Comparison of ENCODE assay signal across 23 mouse cellular contexts in genomic region chr16:87245441-87245840, GRCm38 (mm10).
DNase-seq lines count a peak whose midpoint lies in the region; ATAC-seq and TF ChIP-seq lines count a peak whose summit lies in the region.
"Had no signal": no experiment of that assay in that cellular context is flagged by ENCODE, and none has a peak within 500 bp of the region (broad histone marks: within the 10 kb centered on the region; RNA-seq: fewer than 3 reads in every experiment).

No protein-coding gene starts in this region.

- no peaks in the 10 kb centered on the region for H3K27me3 ChIP-seq in heart, embryonic 13.5 days (replicated peaks)
- H3K27me3 ChIP-seq in kidney, embryonic 15.5 days = no peaks in the 10 kb centered on the region
- H3K27me3 ChIP-seq in kidney, embryonic 14.5 days (ENCODE audit: control insufficient read depth, insufficient read depth, low read length) = no peaks in the 10 kb centered on the region
- H3K27me3 ChIP-seq: embryonic facial prominence, embryonic 12.5 days; forebrain, embryonic 12.5 days; forebrain, embryonic 15.5 days had no signal

- DNase-seq in cerebellum, adult 9-11 months = no peak
- DNase-seq in gastrocnemius, adult 2 months = no peak
- no peak for DNase-seq in gastrocnemius, adult 8-10 months (ENCODE audit: low spot score in 2 of 2)
- DNase-seq in heart, postnatal 14 days = no peak
- DNase-seq: adrenal gland, adult 8-10 months; adrenal gland, postnatal 25 days; cerebellum, adult 18-20 months; gastrocnemius, postnatal 14 days; heart, postnatal 10 days; heart, postnatal 4 days; kidney, adult 18-20 months had no signal

- H3K4me3 ChIP-seq in gastrocnemius, adult 2 months = no peak overlapping the region
- H3K4me3 ChIP-seq in heart, embryonic 13.5 days = no peak overlapping the region
- no peak overlapping the region for H3K4me3 ChIP-seq in kidney, embryonic 15.5 days (replicated peaks)
- no peak overlapping the region for H3K4me3 ChIP-seq in kidney, embryonic 14.5 days (ENCODE audit: low read length)
- H3K4me3 ChIP-seq: embryonic facial prominence, embryonic 12.5 days; erythroblast, embryonic 14.5 days; forebrain, embryonic 12.5 days; forebrain, embryonic 15.5 days had no signal

- H3K4me1 ChIP-seq in heart, embryonic 13.5 days = peaks cover 23% of the 10 kb centered on the region
- peaks cover 23% of the 10 kb centered on the region for H3K4me1 ChIP-seq in kidney, embryonic 15.5 days
- H3K4me1 ChIP-seq in kidney, embryonic 14.5 days (ENCODE audit: control insufficient read depth, insufficient read depth, low read length) = 0 out of 2 replicates have a peak, but pooled peaks cover 3% of the 10 kb centered on the region
- H3K4me1 ChIP-seq: forebrain, embryonic 12.5 days; forebrain, embryonic 15.5 days had no signal

- no peak overlapping the region for H3K4me2 ChIP-seq in heart, embryonic 13.5 days
- no peak overlapping the region for H3K4me2 ChIP-seq in kidney, embryonic 15.5 days
- H3K4me2 ChIP-seq in kidney, embryonic 14.5 days (replicated peaks; ENCODE audit: low read depth, low read length) = no peak overlapping the region
- H3K4me2 ChIP-seq: forebrain, embryonic 12.5 days; forebrain, embryonic 15.5 days had no signal

- no peak for TF ChIP-seq CTCF in gastrocnemius, adult 2 months (IDR thresholded peaks at IDR 0.05)

- H3K36me3 ChIP-seq in heart, embryonic 13.5 days = no peaks in the 10 kb centered on the region
- no peaks in the 10 kb centered on the region for H3K36me3 ChIP-seq in kidney, embryonic 15.5 days
- no peaks in the 10 kb centered on the region for H3K36me3 ChIP-seq in kidney, embryonic 14.5 days (ENCODE audit: control insufficient read depth, insufficient read depth, low read length)
- H3K36me3 ChIP-seq: embryonic facial prominence, embryonic 12.5 days; forebrain, embryonic 12.5 days; forebrain, embryonic 15.5 days had no signal

- no peak overlapping the region for H3K9ac ChIP-seq in heart, embryonic 13.5 days
- no peak overlapping the region for H3K9ac ChIP-seq in kidney, embryonic 15.5 days
- no peak overlapping the region for H3K9ac ChIP-seq in kidney, embryonic 14.5 days (ENCODE audit: low read depth, low read length)
- H3K9ac ChIP-seq: embryonic facial prominence, embryonic 12.5 days; forebrain, embryonic 12.5 days; forebrain, embryonic 15.5 days; hindbrain, embryonic 14.5 days had no signal

- 0 out of 2 replicates have a peak, but pooled peaks have one; percentile 28 for ATAC-seq in cerebellum, adult (ENCODE audit: insufficient number of reproducible peaks, low FRiP score, low TSS enrichment)
- no peak for ATAC-seq in heart, embryonic 13.5 days (ENCODE audit: extremely low read depth, insufficient number of reproducible peaks, low FRiP score, low TSS enrichment)
- no peak for ATAC-seq in kidney, embryonic 15.5 days (replicated peaks; ENCODE audit: low FRiP score)
- ATAC-seq in kidney, embryonic 14.5 days (ENCODE audit: low FRiP score, low TSS enrichment) = no peak
- ATAC-seq: activated CD4-positive, CD25-positive, alpha-beta regulatory T cell, adult 4 months; forebrain, embryonic 15.5 days; inflammation-experienced regulatory T-cells, adult 6 months had no signal

- peak overlapping the region; percentile 6; the same call in 1 of the 2 replicates for H3K27ac ChIP-seq in gastrocnemius, adult 2 months
- H3K27ac ChIP-seq in heart, embryonic 13.5 days (replicated peaks) = peak overlapping the region; percentile 84
- H3K27ac ChIP-seq in kidney, embryonic 15.5 days = 0 out of 2 replicates have a peak overlapping the region, but pooled peaks have one; percentile 9
- H3K27ac ChIP-seq in kidney, embryonic 14.5 days (ENCODE audit: low read depth, low read length) = no peak overlapping the region
- H3K27ac ChIP-seq: embryonic facial prominence, embryonic 12.5 days; forebrain, embryonic 12.5 days; forebrain, embryonic 15.5 days; hindbrain, embryonic 14.5 days; hindbrain, postnatal 0 days had no signal

- intact Hi-C loops in gastrocnemius, adult 2 months (cut with DNase I) = loop anchor here (2.0 kb wide), 2 partner anchors 363 to 597 kb away; no protein-coding TSS in a partner anchor
- intact Hi-C loops in heart, postnatal 14 days (cut with DNase I) = loop anchor here (5.0 to 10.0 kb wide), 4 partner anchors 147 to 1351 kb away; no protein-coding TSS in a partner anchor

- no peaks in the 10 kb centered on the region for H3K9me3 ChIP-seq in heart, embryonic 13.5 days
- H3K9me3 ChIP-seq in kidney, embryonic 15.5 days (replicated peaks) = no peaks in the 10 kb centered on the region
- no peaks in the 10 kb centered on the region for H3K9me3 ChIP-seq in kidney, embryonic 14.5 days (ENCODE audit: control insufficient read depth, low read length)
- H3K9me3 ChIP-seq: embryonic facial prominence, embryonic 12.5 days; forebrain, embryonic 12.5 days; forebrain, embryonic 15.5 days had no signal

- WGBS in heart, embryonic 13.5 days = 83% methylated on average over 7 of the region's 7 CpGs
- 81% methylated on average over 7 of the region's 7 CpGs for WGBS in kidney, embryonic 15.5 days
- 73% methylated on average over 7 of the region's 7 CpGs for WGBS in kidney, embryonic 14.5 days
